Mouse (Mus musculus): Measurements from ENCODE around the gene Ctrc.

The Ctrc gene

DNA sequence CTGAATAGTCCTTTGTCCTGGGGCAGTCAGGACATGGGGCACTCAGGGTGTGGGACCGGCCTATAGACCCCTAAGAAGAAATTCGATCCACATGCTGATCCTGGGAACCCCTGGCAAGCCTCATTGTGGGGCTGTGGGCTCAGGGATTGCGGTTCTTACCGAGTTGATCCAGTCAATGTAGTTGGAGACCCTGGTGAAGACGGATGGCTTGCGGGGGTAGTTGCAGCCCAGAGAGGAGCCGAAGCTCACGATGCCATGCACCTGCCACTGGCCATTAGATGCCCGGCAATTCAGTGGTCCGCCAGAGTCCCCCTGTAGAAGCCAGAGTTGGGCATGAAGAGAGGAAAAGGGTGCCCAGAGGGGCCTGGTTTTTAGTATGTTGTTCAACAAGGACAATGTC is 28.5 kb downstream of the Ctrc start:
- no peak for DNase-seq

- no peak for DNase-seq
These were observed 29.1 kb downstream of the Ctrc start for GRCm38 (mm10) chr4:141816776-141817655.

DNA sequence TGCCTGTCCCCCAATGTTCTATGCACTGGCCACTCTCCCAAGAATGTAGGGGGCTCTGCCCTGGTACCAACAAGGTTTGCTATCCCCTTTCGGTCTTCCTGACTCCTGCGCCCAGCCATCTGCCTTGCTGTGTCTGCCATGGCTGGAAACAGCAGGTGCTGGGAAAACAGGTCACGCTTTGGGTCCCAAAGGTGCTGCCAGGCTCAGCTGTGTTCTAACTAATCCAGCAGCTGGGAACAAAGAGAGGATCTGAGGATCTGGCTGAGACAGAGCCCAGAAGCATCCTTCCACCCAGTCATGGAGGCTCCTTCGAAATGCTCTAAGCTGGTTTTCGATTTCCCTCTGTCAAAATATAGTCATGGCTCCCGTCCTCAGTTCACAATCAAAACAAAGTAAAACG is 29.9 kb downstream of the Ctrc start:
- DNase-seq: no peak

GRCm38 (mm10) chr4:141811375-141811774 is 34.8 kb downstream of the Ctrc start:
- DNase-seq: no peak

DNA sequence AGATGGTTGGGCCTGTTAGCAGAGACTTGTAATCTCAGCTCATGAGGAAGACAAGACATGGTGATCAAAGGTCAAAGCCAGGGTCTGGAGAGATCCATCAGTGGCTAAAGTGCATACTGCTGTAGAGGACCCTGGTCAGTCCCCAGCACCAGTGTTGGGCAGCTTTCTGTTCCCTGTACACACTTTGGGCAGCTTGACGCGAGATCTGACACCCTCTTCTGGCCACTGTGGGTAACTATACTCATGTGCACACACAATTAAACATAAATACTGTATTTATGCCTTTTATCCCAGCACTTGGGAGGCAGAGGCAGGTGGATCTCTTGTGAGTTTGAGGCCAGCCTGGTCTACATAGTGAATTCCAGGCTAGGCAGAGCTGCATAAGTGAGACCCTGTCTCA is 35.2 kb downstream of the Ctrc start:
- no peak for DNase-seq

DNA sequence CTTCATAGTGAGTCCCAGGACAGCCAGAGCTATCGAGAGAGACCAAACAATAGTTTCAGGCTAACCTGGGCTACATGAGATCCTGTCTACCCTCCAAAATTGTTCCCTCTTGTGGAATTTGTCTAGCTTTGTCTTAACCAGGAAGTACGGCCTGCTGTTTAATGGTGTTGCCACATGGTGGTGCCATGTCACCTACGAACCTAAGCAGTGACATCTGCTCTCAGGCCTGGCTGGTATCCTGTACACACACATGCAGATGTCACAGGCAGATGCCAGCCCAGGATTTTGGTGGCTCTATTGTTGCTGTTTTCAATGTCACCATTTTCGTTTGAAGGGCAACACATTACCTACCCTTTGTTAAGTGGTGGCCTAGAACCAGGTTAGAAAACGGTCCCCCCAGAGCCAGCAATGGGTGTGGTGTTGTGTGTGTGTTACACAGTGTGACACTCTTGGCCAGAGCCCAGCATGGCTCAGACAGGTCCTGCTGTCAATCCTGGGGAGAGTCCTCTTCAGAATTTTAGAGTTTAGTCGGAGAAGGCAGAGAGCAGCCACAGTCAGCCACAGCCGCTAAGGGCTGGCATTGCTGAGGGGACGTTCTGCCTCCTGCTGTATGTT is 36.2 kb downstream of the Ctrc start:
- no peak for DNase-seq

DNA sequence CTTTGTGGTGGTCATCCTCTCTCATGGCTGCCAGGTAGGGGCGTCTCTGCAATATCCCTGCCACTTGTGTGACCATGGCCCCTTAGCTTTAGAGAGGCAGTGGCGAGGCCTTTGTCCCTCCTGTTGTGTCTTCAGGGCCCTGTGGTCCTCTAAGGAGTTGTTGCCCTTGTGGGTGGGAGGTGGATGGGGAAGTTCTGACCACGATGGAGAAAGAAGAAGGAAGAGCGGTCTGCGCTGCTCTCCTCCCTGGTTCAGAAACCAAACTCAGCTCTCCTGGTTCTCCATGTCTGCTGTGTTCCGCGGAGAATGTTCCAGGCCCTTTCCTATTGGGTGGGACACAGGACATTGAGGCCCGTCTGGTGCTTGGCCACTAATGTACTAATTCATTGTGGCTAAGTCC is 40.3 kb downstream of the Ctrc start:
- no peak for DNase-seq

- no peak for DNase-seq
These were observed 42.1 kb downstream of the Ctrc start for GRCm38 (mm10) chr4:141804105-141804504.

DNA sequence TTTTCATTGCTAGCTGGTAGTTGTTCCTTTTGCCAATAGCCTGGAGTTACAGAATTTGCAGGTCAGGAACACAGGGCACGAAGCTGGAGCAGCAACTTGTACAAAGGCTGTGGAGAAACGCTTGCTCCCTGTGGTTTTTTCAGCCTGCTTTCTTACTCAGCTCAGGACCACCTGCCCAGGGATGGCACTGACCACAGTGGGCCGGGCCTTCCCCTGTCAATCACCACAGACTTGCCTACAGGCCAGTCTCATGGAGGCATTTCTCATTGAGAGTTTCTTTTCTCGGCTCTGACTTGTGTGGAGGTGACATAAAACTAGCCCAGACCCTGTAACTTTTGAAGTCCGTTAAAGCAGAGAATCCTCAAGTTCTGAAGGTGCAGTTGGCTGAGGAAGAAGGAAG is 48.6 kb downstream of the Ctrc start:
- DNase-seq: no peak

- DNase-seq: no peak
These were observed 49.2 kb downstream of the Ctrc start for GRCm38 (mm10) chr4:141796954-141797353.

DNA sequence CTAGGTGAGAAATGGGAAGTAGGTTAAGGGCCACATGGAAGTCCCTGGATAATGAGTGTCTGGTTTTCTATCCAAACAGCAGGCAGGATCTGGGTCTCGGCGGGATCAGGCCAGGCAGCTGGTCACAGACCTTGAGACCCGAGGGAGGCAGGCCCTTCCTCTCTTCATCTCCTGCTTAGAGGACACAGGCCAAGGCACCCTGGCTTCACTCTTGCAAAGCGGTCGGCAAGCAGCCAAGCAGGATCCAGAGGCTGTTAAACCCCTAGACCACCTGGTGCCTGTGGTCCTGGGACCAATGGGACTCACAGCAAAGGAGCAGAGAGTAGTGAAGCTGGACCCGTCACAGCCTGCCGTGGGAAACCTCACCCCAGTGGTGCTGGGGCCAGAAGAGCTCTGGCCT is 49.8 kb downstream of the Ctrc start:
- DNase-seq: peak; percentile 32

DNA sequence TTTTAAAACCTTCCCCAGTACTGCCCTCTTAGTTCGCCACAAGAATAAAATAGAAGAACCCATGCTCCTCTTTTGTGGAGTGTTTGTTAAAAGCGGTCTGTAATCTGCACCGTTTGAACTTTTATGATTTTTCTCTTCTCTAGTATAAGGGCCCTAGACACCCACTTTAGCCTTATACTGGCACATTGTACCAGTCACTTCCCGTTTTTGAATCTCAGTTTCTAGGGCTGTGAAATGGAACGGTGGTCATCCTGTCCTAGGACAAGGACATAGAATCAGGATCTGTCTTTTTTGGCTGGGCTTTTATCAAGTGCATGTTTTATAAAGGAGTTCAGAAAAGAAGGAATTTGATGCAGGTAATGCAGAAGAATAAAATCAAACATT is 52.0 kb downstream of the Ctrc start:
- no peak for DNase-seq

- DNase-seq: peak; percentile 96
These were observed 52.6 kb downstream of the Ctrc start, which contains the start of gene Casp9 for GRCm38 (mm10) chr4:141793282-141794151. Gene Casp9, plus strand, starts transcription at chr4:141793612.

GRCm38 (mm10) chr4:141792554-141793281 is 53.4 kb downstream of the Ctrc start:
- DNase-seq: peak; percentile 38

DNA sequence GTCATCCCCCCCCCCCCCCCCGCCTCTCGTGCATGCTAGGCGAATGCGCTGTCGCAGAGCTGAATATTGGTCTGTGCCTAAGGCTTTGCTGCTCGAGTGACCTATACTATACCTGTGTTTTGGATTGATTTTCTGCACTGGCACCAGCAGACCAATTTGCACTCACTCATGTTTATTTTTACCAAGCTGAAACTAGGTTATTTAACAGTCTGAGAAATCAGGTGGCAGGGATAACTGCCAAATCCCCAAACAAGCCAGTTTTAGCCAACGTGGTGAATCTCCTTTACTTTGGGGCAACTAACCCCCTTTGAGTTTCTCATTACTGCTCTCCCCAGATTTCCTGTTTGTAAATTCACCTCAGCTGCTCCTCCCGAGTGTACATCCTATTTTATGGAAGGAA is 54.2 kb downstream of the Ctrc start:
- peak; percentile 73 for DNase-seq

- DNase-seq: peak; percentile 52
These were observed 54.7 kb downstream of the Ctrc start for GRCm38 (mm10) chr4:141791486-141791885.

DNA sequence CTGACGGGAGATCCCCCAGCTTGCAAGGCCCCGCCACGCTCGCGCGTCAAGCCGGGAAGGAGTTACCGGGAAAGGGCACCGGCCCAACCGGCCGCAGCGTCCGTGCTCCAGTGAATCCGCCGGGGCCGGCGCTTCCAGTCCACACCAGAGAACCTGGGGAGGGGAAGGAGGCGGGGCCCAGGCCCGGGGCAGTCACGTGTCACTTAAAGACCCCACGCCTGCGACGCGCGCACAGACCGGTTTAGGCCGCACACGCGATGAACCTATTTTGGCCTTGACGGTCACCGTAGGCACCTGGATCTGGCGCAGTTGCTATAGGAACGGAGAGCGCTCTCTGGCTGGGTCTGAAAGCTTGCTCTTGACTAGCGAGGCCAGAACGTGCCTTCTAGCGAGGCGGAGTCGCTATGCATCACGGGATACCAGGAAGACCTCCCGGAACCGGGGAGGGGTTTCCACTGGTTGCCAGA is 55.6 kb downstream of the Ctrc start, which contains the start of gene Dnajc16:
TSS of gene Dnajc16 (minus strand) at position 408 of the 467 bp plus-strand sequence.
- peak; percentile 99 for DNase-seq

DNA sequence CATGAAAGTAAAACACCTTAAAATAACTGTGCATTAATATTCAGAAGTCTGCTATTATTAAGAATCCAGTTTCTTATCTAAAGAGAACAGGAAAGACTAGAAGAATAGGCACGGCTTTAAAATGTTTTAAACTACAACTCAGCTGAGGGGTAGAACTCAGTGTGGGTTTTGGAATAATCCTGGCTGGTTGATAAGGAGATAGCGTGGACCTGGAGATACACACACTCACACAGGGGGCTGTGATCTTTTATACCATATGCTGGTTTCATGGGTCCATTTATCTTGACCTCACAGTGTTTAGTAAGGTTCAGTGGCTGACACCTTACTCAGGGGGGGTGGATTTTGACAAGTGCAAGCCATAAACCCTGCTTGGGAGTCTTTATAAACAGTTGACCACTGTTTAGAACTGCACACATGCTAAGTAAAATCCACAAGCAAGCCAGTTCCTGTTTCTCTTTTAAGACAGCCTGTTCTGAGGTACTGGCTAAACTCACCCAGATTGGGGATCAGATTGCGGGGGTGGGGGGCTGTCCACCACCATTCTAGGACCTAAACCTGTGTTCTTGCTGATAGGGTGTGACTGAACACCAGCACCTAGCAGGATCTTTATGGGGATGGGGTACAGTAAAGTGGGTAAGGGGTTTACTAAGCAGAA is 56.5 kb downstream of the Ctrc start:
- DNase-seq: no peak

DNA sequence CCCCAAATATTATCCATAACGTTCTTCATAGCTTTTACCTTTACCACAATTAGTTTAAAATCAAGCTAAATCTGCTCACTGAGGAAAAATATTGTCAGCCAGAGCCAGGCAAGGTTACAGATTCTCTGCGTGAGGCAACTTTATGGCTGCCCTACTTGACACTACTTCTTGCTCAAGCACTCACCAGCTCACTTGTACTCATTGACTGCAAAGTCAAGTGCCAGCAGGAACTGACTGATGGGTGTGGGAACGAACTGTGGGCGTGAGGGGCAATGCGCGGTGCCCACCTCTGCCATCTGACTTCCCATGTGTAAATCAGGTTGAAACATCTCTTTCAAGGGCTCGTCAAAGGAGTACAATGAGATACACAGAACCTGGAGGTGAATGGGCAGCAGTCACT is 58.7 kb downstream of the Ctrc start:
- DNase-seq: no peak

GRCm38 (mm10) chr4:141787046-141787445 is 59.1 kb downstream of the Ctrc start:
- no peak for DNase-seq

DNA sequence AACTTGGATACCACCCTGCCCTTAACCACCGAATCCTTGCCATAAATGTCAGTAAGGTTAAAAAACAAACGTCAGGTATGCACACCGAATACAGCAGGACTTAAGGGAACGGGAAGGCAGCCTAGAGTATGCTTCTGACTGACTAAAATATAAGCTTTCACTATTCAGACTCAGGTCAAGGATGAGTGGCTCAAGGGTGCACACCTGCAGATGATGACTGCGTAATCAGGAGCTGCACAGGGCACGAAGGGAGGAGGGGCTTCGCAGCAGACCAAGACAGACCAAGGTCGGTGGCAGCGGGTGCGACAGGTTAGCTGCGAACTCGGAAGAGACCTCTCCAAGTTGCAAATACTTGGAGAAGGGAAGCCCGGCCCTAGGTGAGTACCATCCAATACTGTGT is 60.0 kb downstream of the Ctrc start:
- no peak for DNase-seq

DNA sequence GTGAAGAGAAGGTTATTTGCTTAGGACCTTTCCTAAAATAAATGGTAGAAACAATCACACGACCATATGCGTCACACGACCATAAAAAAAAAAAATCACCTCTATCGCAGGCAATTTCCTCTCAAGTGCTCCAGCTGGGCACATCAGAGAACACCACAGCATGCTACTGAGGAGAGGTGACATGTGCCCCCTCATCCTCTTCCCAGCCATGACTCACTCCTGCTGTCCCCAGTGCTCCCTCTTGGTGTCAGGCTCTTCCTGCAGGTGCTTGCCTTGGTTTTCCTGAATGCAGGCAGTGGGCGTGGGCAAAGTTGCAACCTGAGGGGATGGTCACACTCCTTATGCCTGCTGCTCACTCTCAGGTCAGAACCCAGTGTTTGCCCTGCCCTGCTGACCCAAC is 61.3 kb downstream of the Ctrc start:
- DNase-seq: no peak
